9 mouse cellular contexts compared by ENCODE assay signal in genomic region chr10:60237475-60238154, GRCm38 (mm10). TPM values are rescaled to one million over a fixed set of nuclear protein-coding genes. Genes with fewer than 3 reads are reported as not detected.
DNase-seq lines count a peak whose midpoint lies in the region; ATAC-seq and TF ChIP-seq lines count a peak whose summit lies in the region.
"Had no signal": no experiment of that assay in that cellular context is flagged by ENCODE, and none has a peak within 500 bp of the region (broad histone marks: within the 10 kb centered on the region; RNA-seq: fewer than 3 reads in every experiment).

No protein-coding gene starts in this region.

- no peak for DNase-seq in liver, adult 2 months (ENCODE audit: extremely low read depth, low read depth, low spot score)
- no peak for DNase-seq in liver, embryonic 11.5 days (ENCODE audit: low spot score)
- DNase-seq in NIH3T3 (ENCODE audit: low read depth), result peak; percentile 87
- DNase-seq in cerebellum, adult 11-12 months, result peak; percentile 32
- DNase-seq in gastrocnemius, adult 2 months, result peak; percentile 77
- DNase-seq in liver, postnatal 0 days, result peak; percentile 70
- DNase-seq in spleen, postnatal 10 days (ENCODE audit: low spot score in 2 of 2), result peak; percentile 45 to 79

- no peak overlapping the region for H3K27ac ChIP-seq in liver, adult 2 months (replicated peaks; ENCODE audit: insufficient read depth, low read depth, low read length)
- H3K27ac ChIP-seq in liver, embryonic 11.5 days (ENCODE audit: low read depth, low read length), result no peak overlapping the region
- no peak overlapping the region for H3K27ac ChIP-seq in gastrocnemius, adult 2 months
- H3K27ac ChIP-seq in liver, postnatal 0 days (ENCODE audit: low read depth), result no peak overlapping the region
- H3K27ac ChIP-seq: heart, embryonic 13.5 days had no signal

- WGBS in liver, adult 2 months, result 65% methylated on average over 10 of the region's 10 CpGs
- WGBS in liver, embryonic 11.5 days, result 64% methylated on average over 10 of the region's 10 CpGs
- WGBS in liver, postnatal 0 days (ENCODE audit: insufficient replicate concordance), result 64% methylated on average over 10 of the region's 10 CpGs

- peak; percentile 72 for TF ChIP-seq CTCF in liver, adult 2 months (IDR thresholded peaks at IDR 0.05; ENCODE audit: low read depth, low read length)
- peak; percentile 92 for TF ChIP-seq CTCF in gastrocnemius, adult 2 months (IDR thresholded peaks at IDR 0.05)
- peak; percentile 78 for TF ChIP-seq CTCF in liver, postnatal 0 days (IDR thresholded peaks at IDR 0.05; ENCODE audit: low read depth)

- H3K79me2 ChIP-seq in liver, adult 2 months (ENCODE audit: control insufficient read depth, insufficient read depth, low read length), result no peaks in the 10 kb centered on the region

- no peak for TF ChIP-seq EP300 in liver, postnatal 0 days (IDR thresholded peaks at IDR 0.05; ENCODE audit: low read depth)

- no peaks in the 10 kb centered on the region for H3K9me3 ChIP-seq in liver, embryonic 11.5 days (ENCODE audit: control insufficient read depth, low read length)
- H3K9me3 ChIP-seq in liver, postnatal 0 days (ENCODE audit: low read length), result no peaks in the 10 kb centered on the region

- no peak overlapping the region for H3K9ac ChIP-seq in liver, adult 2 months (ENCODE audit: low read depth, low read length)
- H3K9ac ChIP-seq in liver, embryonic 11.5 days (ENCODE audit: low read depth, low read length), result no peak overlapping the region
- no peak overlapping the region for H3K9ac ChIP-seq in liver, postnatal 0 days (replicated peaks)
- H3K9ac ChIP-seq: heart, embryonic 13.5 days had no signal

- TF ChIP-seq POLR2A in liver, adult 2 months (IDR thresholded peaks at IDR 0.05; ENCODE audit: extremely low read depth, insufficient read depth, low read length), result no peak

- H3K36me3 ChIP-seq in liver, adult 2 months (ENCODE audit: control insufficient read depth, insufficient read depth, low read length), result no peaks in the 10 kb centered on the region
- H3K36me3 ChIP-seq in liver, embryonic 11.5 days (ENCODE audit: control insufficient read depth, insufficient read depth, low read length), result no peaks in the 10 kb centered on the region
- no peaks in the 10 kb centered on the region for H3K36me3 ChIP-seq in liver, postnatal 0 days (replicated peaks; ENCODE audit: insufficient read depth, low read length)
- H3K36me3 ChIP-seq: heart, embryonic 13.5 days had no signal

- H3K27me3 ChIP-seq in liver, adult 2 months (ENCODE audit: control insufficient read depth, insufficient read depth, low read length), result no peaks in the 10 kb centered on the region
- no peaks in the 10 kb centered on the region for H3K27me3 ChIP-seq in liver, embryonic 11.5 days (replicated peaks; ENCODE audit: control insufficient read depth, insufficient read depth, low read length)
- no peaks in the 10 kb centered on the region for H3K27me3 ChIP-seq in liver, postnatal 0 days (ENCODE audit: insufficient read depth, low read length)
- H3K27me3 ChIP-seq: heart, embryonic 13.5 days had no signal

- ATAC-seq in liver, embryonic 11.5 days (replicated peaks; ENCODE audit: low FRiP score), result no peak
- ATAC-seq in liver, postnatal 0 days, result no peak

- no peak overlapping the region for H3K4me3 ChIP-seq in liver, adult 2 months (ENCODE audit: insufficient read depth, low read depth, low read length)
- H3K4me3 ChIP-seq in liver, embryonic 11.5 days (ENCODE audit: low read depth, low read length), result no peak overlapping the region
- H3K4me3 ChIP-seq in gastrocnemius, adult 2 months, result no peak overlapping the region
- no peak overlapping the region for H3K4me3 ChIP-seq in liver, postnatal 0 days (ENCODE audit: low read depth, low read length)
- H3K4me3 ChIP-seq: heart, embryonic 13.5 days; myocyte had no signal

- intact Hi-C loops in gastrocnemius, adult 2 months (cut with DNase I), result loop anchor here (1.0 kb wide), 2 partner anchors 46 to 89 kb away; no protein-coding TSS in a partner anchor

- no peaks in the 10 kb centered on the region for H3K4me1 ChIP-seq in liver, adult 2 months (ENCODE audit: control insufficient read depth, insufficient read depth, low read length)
- no peaks in the 10 kb centered on the region for H3K4me1 ChIP-seq in liver, embryonic 11.5 days (replicated peaks; ENCODE audit: control insufficient read depth, insufficient read depth, low read length)
- H3K4me1 ChIP-seq in liver, postnatal 0 days (ENCODE audit: insufficient read depth), result no peaks in the 10 kb centered on the region
- H3K4me1 ChIP-seq: heart, embryonic 13.5 days had no signal

- no peak overlapping the region for H3K4me2 ChIP-seq in liver, embryonic 11.5 days
- H3K4me2 ChIP-seq in liver, postnatal 0 days (ENCODE audit: low read depth, low read length), result no peak overlapping the region
- H3K4me2 ChIP-seq: heart, embryonic 13.5 days had no signal

RNA-seq across cellular contexts. Expression of gene Chst3, which starts 18.6 kb away (rescaled TPM):
- total RNA-seq in liver, adult 2 months (2014; rRNA removed), result 0.09 and 0.13 TPM in 2 replicates
- 0.20 and 0.43 TPM in 2 replicates for polyA plus RNA-seq in liver, adult 2 months (2012; rRNA removed)
- polyA plus RNA-seq in liver, embryonic 11.5 days (2014; fragmentation: Nextera tagmentation; extraction: Ambion mirVana), result 0.48 and 0.60 TPM in 2 replicates
- under 1 TPM; 0.23 to 0.64 TPM for total RNA-seq in gastrocnemius, adult 2 months (2021)
- 0.73 TPM in 2 replicates for polyA plus RNA-seq in liver, postnatal 0 days (2015; fragmentation: Nextera tagmentation; extraction: Ambion mirVana)

RNA-seq across cellular contexts. Expression of gene Psap, which starts 39.8 kb away (rescaled TPM):
- total RNA-seq in liver, adult 2 months (2014; rRNA removed), result 227 and 309 TPM in 2 replicates
- 584 and 608 TPM in 2 replicates for polyA plus RNA-seq in liver, adult 2 months (2012; rRNA removed)
- polyA plus RNA-seq in liver, embryonic 11.5 days (2014; fragmentation: Nextera tagmentation; extraction: Ambion mirVana), result 57.0 and 59.8 TPM in 2 replicates
- total RNA-seq in gastrocnemius, adult 2 months (2021), result 100 to 1,000 TPM; 730 to 837 TPM
- polyA plus RNA-seq in liver, postnatal 0 days (2015; fragmentation: Nextera tagmentation; extraction: Ambion mirVana), result 105 and 110 TPM in 2 replicates

Comparison
In these comparisons a context has a peak if more than half of its experiments do, and no peak if none do; other contexts are left out.
1. DNase-seq: peak in NIH3T3 (single experiment), cerebellum, adult 11-12 months (single experiment), gastrocnemius, adult 2 months (single experiment), liver, postnatal 0 days (single experiment) and spleen, postnatal 10 days (2 of 2); none in liver, adult 2 months (single experiment) and liver, embryonic 11.5 days (single experiment).
2. Peak in every context shown above with its lines, with median percentiles within 50 percentile points of each other: CTCF ChIP-seq.